Mouse (Mus musculus) fat pad, adult 2 months (tissue): Measurements from ENCODE around the gene Ptpn3.
"Not testable (repeated sequence)": the region's sequence is repeated elsewhere in the genome, so short reads cannot be mapped to it uniquely, and the experiment has no call there.

Experiments
- DNase-seq: peaks from one replicate; pipeline ENCODE4 v3.0.0-alpha.2; 2011; ENCODE audit warnings: low read depth, low spot score; ENCODE audit errors: extremely low read depth

Ptpn3 gene

GRCm38 (mm10) chr4:57230341-57230740 is 71.3 kb downstream of the Ptpn3 start:
- DNase-seq = peak; percentile 88

- DNase-seq = no peak
Measured at GRCm38 (mm10) chr4:57228601-57229520, 72.8 kb downstream of the Ptpn3 start.

GRCm38 (mm10) chr4:57224776-57225175 is 76.9 kb downstream of the Ptpn3 start:
- DNase-seq = no peak

DNA sequence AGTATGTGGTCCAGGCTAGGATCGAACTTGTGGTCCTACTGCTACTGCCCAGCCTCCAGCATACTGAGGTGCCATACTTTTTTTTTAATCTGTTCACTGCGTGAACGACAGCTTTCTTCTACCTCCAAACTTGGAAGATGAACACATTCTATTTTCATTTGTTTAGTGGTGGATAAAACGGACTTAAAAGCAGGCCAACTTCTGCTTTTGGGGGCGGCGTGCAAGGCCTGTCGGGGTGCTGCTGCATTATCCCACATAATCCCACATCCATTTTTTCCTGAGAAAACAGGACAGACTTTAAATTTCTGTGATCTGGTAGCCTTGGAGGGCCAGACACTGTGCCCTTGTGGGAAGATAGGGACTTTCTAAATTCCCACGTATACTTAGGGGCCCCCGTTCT is 83.9 kb downstream of the Ptpn3 start:
- no peak for DNase-seq

GRCm38 (mm10) chr4:57216535-57216934 is 85.1 kb downstream of the Ptpn3 start:
- no peak for DNase-seq

- no peak for DNase-seq
Measured at GRCm38 (mm10) chr4:57214852-57215251, 86.8 kb downstream of the Ptpn3 start.

GRCm38 (mm10) chr4:57214114-57214513 is 87.5 kb downstream of the Ptpn3 start:
- no peak for DNase-seq

DNA sequence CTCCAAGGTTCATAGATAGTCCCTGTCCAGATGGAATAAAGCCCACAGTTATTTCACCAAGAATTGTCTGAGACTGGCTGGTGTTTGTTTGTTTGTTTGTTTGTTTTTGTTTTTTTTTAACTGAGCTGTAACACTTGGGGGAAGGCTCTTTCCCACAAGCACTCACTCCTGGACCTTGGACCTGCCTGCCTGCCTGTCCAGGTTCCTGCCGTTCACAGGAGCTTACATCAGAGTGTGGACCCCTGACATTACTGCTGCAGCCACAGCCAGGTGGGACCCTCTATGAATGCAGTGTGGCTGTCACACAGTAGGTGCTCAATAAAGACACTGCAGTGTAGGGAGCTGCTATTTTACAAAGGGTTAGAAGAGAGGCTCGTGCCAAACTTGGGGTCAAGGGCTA is 89.9 kb downstream of the Ptpn3 start:
- no peak for DNase-seq

DNA sequence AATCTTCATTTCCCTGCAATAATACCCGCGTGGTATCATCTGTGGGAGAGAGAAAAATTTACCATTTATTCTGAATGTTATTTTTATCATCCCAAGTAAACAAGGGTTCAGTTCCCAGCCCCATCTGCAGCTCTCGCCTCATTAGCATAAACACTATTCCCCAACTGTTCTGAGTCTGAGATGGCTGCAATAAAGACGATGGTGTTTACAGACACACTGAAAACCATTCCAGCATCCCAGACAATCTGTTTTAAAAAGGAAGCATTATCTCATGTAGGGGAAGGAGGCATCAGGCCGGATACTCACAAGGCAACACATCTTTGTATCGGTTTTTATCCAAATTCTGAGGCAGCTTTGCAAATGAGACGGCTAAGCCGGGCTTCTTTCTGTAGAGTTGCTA is 95.7 kb downstream of the Ptpn3 start:
- DNase-seq = no peak

DNA sequence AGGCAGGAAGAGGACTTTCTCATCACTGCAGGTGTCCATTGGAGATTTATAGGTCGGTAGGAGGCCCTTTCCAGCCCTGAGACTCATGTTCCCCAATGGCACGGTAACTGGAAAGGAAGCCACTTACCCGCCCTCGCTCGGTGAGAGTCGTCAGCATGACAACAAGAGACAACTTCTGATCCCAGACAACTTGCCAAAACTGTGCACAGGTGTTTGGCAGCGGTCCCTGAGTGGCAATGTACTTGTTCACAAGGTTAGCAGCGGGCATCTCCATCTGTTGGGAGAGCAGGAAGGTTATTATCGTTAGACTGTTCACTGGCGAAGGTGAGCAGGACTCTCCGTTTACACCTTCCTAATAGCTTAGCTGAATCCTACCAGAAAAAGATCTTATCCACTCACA is 96.9 kb downstream of the Ptpn3 start:
- DNase-seq = no peak

GRCm38 (mm10) chr4:57202660-57203361 is 98.8 kb downstream of the Ptpn3 start:
- no peak for DNase-seq

DNA sequence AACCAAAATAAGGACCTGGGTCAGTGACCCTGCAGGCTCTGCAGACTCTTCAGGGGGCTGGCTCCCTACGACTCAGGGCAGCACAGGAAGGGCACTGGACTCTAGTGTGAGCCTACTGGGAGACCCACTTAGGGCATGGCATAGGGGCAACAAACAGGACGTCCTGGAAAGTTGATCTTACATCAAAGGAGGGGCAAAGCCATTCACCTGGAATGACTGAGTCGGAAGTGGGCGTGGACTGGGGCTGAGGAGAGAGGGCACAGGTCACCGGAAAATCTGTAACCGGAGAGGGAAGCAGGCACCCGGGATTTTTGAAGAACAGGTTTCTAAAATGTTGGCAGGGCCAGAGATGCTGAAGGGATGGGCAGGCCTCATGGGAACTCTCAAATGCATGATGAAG is 99.5 kb downstream of the Ptpn3 start:
- no peak for DNase-seq

- DNase-seq = no peak
Measured at GRCm38 (mm10) chr4:57200661-57201060, 101.0 kb downstream of the Ptpn3 start.

DNA sequence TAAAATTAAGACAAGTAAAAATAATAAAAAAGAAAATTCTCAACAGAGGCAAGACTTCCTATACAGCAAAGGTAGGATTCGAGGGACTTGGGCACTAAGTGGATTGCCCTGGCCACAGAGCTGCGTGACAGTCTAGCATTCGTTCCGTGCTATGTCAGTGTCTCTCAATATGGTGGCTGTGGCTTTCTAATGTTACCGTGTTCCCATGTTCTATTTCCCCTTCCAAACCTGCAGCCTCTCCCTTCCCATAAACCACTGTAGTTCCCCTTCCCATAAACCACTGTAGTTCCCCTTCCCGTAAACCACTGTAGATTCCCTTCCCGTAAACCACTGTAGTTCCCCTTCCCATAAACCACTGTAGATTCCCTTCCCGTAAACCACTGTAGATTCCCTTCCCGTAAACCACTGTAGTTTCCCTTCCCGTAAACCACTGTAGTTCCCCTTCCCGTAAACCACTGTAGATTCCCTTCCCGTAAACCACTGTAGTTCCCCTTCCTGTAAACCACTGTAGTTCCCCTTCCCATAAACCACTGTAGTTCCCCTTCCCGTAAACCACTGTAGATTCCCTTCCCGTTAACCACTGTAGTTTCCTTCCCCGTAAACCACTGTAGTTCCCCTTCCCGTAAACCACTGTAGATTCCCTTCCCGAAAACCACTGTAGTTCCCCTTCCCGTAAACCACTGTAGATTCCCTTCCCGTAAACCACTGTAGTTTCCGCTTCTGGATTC is 102.8 kb downstream of the Ptpn3 start:
- not testable (repeated sequence) for DNase-seq

GRCm38 (mm10) chr4:57191543-57192283 is 109.9 kb downstream of the Ptpn3 start:
- no peak for DNase-seq

- no peak for DNase-seq
Measured at GRCm38 (mm10) chr4:57189881-57190280, 111.8 kb downstream of the Ptpn3 start.

- no peak for DNase-seq
Measured at GRCm38 (mm10) chr4:57186035-57186434, 115.6 kb downstream of the Ptpn3 start.

DNA sequence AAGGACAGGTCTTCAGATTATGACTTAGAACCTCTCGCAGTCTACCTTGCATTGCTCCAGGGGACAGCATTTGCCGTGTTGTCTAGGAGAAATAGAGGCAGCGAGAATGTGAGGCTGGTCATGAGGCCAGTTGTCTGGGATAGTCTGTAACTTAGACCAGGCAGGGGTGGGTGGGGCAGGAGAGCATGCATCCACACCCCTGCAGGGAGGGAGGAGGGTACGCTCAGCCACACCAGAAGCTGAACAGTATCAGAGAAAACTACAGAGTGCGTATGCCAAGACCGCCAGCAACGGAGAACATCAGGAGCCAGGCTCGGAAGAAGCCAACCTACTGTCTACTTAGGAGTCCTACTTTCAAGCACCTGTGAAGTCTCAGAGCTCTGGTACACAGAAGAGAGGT is 116.2 kb downstream of the Ptpn3 start:
- no peak for DNase-seq

DNA sequence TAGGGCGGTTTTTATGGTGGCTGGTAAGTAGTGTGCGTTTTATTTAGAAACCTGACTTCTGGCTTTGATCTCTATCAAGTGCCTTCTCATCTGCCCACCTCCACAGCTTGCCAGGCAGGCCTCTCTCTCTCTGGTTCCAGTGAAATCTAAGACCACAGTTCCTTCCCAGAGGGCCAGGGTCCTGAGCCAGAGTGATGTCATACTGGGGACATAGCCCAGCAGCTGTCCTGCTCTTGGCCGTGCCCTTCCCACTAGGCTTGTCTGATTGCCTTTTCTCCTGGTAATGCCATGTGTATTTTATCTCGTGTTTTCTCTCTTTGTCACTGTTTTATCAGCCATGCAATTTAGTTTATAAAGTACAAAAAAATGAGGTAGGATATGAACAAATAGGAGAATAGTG is 118.1 kb downstream of the Ptpn3 start:
- no peak for DNase-seq

DNA sequence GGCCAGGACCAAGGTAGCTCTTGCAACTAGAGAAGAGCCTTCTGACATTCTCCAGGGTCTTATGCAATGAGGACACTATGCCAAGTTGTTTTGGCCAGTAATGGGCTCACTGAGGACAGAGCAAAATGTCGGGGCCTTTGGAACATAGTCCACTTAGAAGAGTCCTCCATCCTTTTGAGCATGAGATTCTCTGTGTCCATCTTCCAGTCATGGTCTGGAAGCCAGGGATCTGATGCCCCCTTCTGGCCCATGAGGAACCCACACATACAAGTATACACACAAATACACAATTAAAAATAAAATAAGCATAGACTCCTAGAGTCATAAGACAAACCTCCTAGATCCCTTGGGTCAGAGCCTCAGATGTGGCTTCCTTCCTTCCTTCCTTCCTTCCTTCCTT is 120.1 kb downstream of the Ptpn3 start:
- no peak for DNase-seq

DNA sequence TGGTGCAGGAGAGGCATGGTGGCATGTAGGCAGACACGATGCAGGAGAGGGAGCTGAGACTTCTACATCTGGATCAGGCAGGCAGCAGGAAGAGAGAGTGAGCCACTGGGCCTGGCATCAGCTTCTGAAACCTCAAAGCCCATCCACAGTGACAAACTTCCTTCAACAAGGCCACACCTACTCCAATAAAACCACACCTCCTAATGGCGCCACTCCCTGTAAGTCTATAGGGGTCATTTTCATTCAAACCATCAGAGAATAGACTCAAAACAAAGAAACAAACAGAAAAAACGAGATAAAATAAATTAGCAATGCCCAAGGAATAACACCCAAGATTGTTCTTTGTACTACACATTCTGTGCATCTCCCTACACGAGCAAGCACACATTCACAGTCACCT is 122.8 kb downstream of the Ptpn3 start:
- no peak for DNase-seq
